Mouse (Mus musculus) spleen, postnatal 4 days (tissue): ENCODE data around the gene Wnt2b.

ENCODE experiments used
- DNase-seq, 2 experiments: peaks; one replicate each; pipeline ENCODE4 v3.0.0; 2022; ENCODE audit warnings: low spot score in 2 of 2

The Wnt2b gene

GRCm38 (mm10) chr3:104965070-104965855 is 3.5 kb upstream of the Wnt2b start:
- peak in 1 of 2 experiments; percentile 56 for DNase-seq

GRCm38 (mm10) chr3:104963331-104964276 is 1.9 kb upstream of the Wnt2b start:
- DNase-seq, result peak in 1 of 2 experiments; percentile 55

GRCm38 (mm10) chr3:104962866-104963265 is 1.1 kb upstream of the Wnt2b start:
- peak in 1 of 2 experiments; percentile 46 for DNase-seq

GRCm38 (mm10) chr3:104962141-104962611 is 455 bp upstream of the Wnt2b start:
- peak in 1 of 2 experiments; percentile 59 for DNase-seq

GRCm38 (mm10) chr3:104960026-104961000 is 1.4 kb downstream of the Wnt2b start:
- DNase-seq, result peak in 1 of 2 experiments; percentile 54

- peak in 1 of 2 experiments; percentile 46 for DNase-seq
Measured at GRCm38 (mm10) chr3:104956131-104956581, 5.6 kb downstream of the Wnt2b start.

GRCm38 (mm10) chr3:104954551-104954950 is 7.2 kb downstream of the Wnt2b start:
- DNase-seq, result peak in 1 of 2 experiments; percentile 54

- no peak for DNase-seq
Measured at GRCm38 (mm10) chr3:104954137-104954536, 7.6 kb downstream of the Wnt2b start.

GRCm38 (mm10) chr3:104952891-104953670 is 8.6 kb downstream of the Wnt2b start:
- DNase-seq, result no peak

- DNase-seq, result no peak
Measured at GRCm38 (mm10) chr3:104950926-104951325, 10.8 kb downstream of the Wnt2b start.

- no peak for DNase-seq
Measured at GRCm38 (mm10) chr3:104944894-104945293, 16.8 kb downstream of the Wnt2b start.

- DNase-seq, result no peak
Measured at GRCm38 (mm10) chr3:104943333-104943732, 18.4 kb downstream of the Wnt2b start.

GRCm38 (mm10) chr3:104942682-104943081 is 19.0 kb downstream of the Wnt2b start:
- DNase-seq, result no peak

- no peak for DNase-seq
Measured at GRCm38 (mm10) chr3:104940691-104941090, 21.0 kb downstream of the Wnt2b start.

- no peak for DNase-seq
Measured at GRCm38 (mm10) chr3:104938327-104938726, 23.4 kb downstream of the Wnt2b start.

GRCm38 (mm10) chr3:104937728-104938305 is 23.9 kb downstream of the Wnt2b start:
- no peak for DNase-seq

- DNase-seq, result no peak
Measured at GRCm38 (mm10) chr3:104929385-104929784, 32.3 kb downstream of the Wnt2b start.

- DNase-seq, result no peak
Measured at GRCm38 (mm10) chr3:104914986-104915385, 46.7 kb downstream of the Wnt2b start.

GRCm38 (mm10) chr3:104909195-104909594 is 52.5 kb downstream of the Wnt2b start:
- DNase-seq, result no peak

GRCm38 (mm10) chr3:104906007-104906406 is 55.7 kb downstream of the Wnt2b start:
- DNase-seq, result no peak
